Mouse (Mus musculus): ENCODE data around the gene Olfr1393. TPM values are rescaled to one million over a fixed set of nuclear protein-coding genes. Genes with fewer than 3 reads are reported as not detected.
"Not testable (repeated sequence)": the region's sequence is repeated elsewhere in the genome, so short reads cannot be mapped to it uniquely, and the experiment has no call there.

The Olfr1393 gene
- polyA plus RNA-seq, 2 experiments, result 0.03 to 0.05 TPM

- DNase-seq (ENCODE audit: low read depth in 3 of 3, low spot score in 3 of 3) (no peak), ATAC-seq (ENCODE audit: insufficient read depth) (no peak)
- Histone ChIP-seq H3K27me3 (ENCODE audit: control insufficient read depth, insufficient read depth, low read length) (no peaks in the 10 kb centered on the region), H3K36me3 (replicated peaks; ENCODE audit: control insufficient read depth, insufficient read depth, low read depth) (no peaks in the 10 kb centered on the region; the same call in 1 of the 2 replicates), H3K9ac (replicated peaks) (no peak overlapping the region), H3K4me3 (ENCODE audit: insufficient read depth in 1 of 2, low read depth in 2 of 2, low read length in 2 of 2) (no peak overlapping the region), H3K4me2 (ENCODE audit: low read depth) (no peak overlapping the region), H3K9me3 (ENCODE audit: control insufficient read depth, low read length) (no peaks in the 10 kb centered on the region), H3K4me1 (replicated peaks; ENCODE audit: control insufficient read depth in 2 of 2, insufficient read depth in 2 of 2, low read length in 1 of 2) (peaks cover 0 to 8% of the 10 kb centered on the region in 2 experiments; a peak in 2 of 4 replicates), H3K27ac (no peak overlapping the region)
- WGBS (ENCODE audit: insufficient replicate concordance), result 66% methylated on average over 9 of the region's 9 CpGs
- no peak for TF ChIP-seq CTCF (IDR thresholded peaks at IDR 0.05; ENCODE audit: low read depth)
- TF ChIP-seq EP300 (IDR thresholded peaks at IDR 0.05; ENCODE audit: low read depth), result no peak
Observed at GRCm38 (mm10) chr11:49269761-49270160, 8.3 kb upstream of the Olfr1393 start.

DNA sequence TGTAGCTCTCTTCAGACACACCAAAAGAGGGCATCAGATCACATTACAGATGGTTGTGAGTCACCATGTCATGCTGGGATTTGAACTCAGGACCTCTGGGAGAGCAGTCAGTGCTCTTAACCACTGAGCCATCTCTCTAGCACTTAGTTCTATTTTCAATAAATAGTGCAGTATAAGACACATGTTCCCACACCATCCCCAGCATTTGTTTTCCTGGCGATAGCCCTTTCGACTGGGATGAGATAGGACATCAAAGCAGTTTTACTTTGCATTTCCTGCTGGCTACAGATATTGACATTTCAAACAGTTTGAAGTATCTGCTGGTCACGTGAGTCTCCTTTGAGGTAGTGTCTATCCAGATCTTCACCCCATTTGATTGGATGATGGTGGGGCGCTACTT, 7.7 kb upstream of the Olfr1393 start:
- DNase-seq (ENCODE audit: low read depth in 3 of 3, low spot score in 3 of 3), result no peak
- Histone ChIP-seq H3K9me3 (ENCODE audit: control insufficient read depth, low read length) (no peaks in the 10 kb centered on the region), H3K4me2 (ENCODE audit: low read depth) (no peak overlapping the region), H3K4me3 (ENCODE audit: insufficient read depth in 1 of 2, low read depth in 2 of 2, low read length in 2 of 2) (no peak overlapping the region), H3K27ac (no peak overlapping the region), H3K36me3 (replicated peaks; ENCODE audit: control insufficient read depth, insufficient read depth, low read depth) (no peaks in the 10 kb centered on the region), H3K27me3 (ENCODE audit: control insufficient read depth, insufficient read depth, low read length) (no peaks in the 10 kb centered on the region), H3K9ac (replicated peaks) (no peak overlapping the region), H3K4me1 (replicated peaks; ENCODE audit: control insufficient read depth in 2 of 2, insufficient read depth in 2 of 2, low read length in 1 of 2) (peaks cover 0 to 8% of the 10 kb centered on the region in 2 experiments; a peak in 2 of 4 replicates)
- no peak for TF ChIP-seq EP300 (IDR thresholded peaks at IDR 0.05; ENCODE audit: low read depth)
- no peak for TF ChIP-seq CTCF (IDR thresholded peaks at IDR 0.05; ENCODE audit: low read depth)
- WGBS (ENCODE audit: insufficient replicate concordance), result 65% methylated on average over 4 of the region's 4 CpGs
- no peak for ATAC-seq (ENCODE audit: insufficient read depth)

DNA sequence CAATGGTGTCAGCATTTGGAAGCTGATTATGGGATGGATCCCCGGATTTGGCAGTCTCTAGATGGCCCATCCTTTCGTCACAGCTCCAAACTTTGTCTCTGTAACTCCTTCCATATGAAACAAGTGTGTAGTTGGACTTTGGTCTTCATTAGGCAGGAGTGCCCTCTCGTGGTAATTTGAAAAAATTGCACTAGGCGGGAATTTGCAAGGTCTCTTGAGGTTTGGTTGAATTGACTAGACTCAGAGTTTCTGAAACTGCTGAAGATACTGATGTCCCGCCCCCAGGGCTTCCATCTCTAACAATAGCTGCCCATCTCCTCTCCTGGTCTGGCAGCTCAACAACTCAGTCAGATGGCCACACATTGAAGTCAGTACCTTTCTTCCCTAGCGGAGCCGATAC, 6.8 kb upstream of the Olfr1393 start:
- TF ChIP-seq EP300 (IDR thresholded peaks at IDR 0.05; ENCODE audit: low read depth) (no peak), CTCF (IDR thresholded peaks at IDR 0.05; ENCODE audit: low read depth) (peak; percentile 74)
- WGBS (ENCODE audit: insufficient replicate concordance), result 25% methylated on average over 7 of the region's 7 CpGs
- no peak for ATAC-seq (ENCODE audit: insufficient read depth)
- no peaks in the 10 kb centered on the region for H3K9me3 ChIP-seq (ENCODE audit: control insufficient read depth, low read length)
- H3K36me3 ChIP-seq (replicated peaks; ENCODE audit: control insufficient read depth, insufficient read depth, low read depth), result no peaks in the 10 kb centered on the region
- H3K27ac ChIP-seq, result no peak overlapping the region
- no peak overlapping the region for H3K4me3 ChIP-seq (ENCODE audit: insufficient read depth in 1 of 2, low read depth in 2 of 2, low read length in 2 of 2)
- H3K9ac ChIP-seq (replicated peaks), result no peak overlapping the region
- DNase-seq (ENCODE audit: low read depth in 3 of 3, low spot score in 3 of 3), result peak in 1 of 3 experiments; percentile 52
- H3K27me3 ChIP-seq (ENCODE audit: control insufficient read depth, insufficient read depth, low read length), result no peaks in the 10 kb centered on the region
- H3K4me1 ChIP-seq (replicated peaks; ENCODE audit: control insufficient read depth in 2 of 2, insufficient read depth in 2 of 2, low read length in 1 of 2), result peaks cover 0 to 5% of the 10 kb centered on the region in 2 experiments; a peak in 2 of 4 replicates
- H3K4me2 ChIP-seq (ENCODE audit: low read depth), result no peak overlapping the region

GRCm38 (mm10) chr11:49273834-49274519, 4.1 kb upstream of the Olfr1393 start:
- no peak for ATAC-seq (ENCODE audit: insufficient read depth)

DNA sequence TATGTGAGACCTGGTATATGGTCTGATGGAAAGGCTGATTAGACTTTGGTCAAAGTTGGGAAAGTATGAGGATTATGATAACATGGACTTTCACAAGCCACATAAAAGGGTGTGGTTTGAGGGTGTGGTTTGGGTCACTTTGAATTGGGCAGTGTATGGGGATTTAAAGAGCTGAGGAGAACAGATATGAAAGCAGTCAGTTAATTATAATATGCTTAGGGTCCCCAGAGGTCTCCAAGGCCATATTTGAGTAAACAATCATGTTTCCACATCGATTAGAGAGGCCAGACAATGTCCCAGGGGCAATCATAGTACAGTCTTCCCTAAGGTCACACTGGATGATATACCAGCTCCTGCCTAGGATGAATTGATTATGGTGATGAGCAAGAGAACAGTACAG, 6.9 kb downstream of the Olfr1393 start, which contains the start of gene Olfr1392:
Gene Olfr1392, plus strand, starts transcription at position 301 of the 400 bp plus-strand sequence.
- DNase-seq (ENCODE audit: low read depth in 3 of 3, low spot score in 3 of 3); H3K9me3 ChIP-seq (ENCODE audit: control insufficient read depth, low read length); H3K4me1 ChIP-seq (replicated peaks; ENCODE audit: control insufficient read depth in 2 of 2, insufficient read depth in 2 of 2, low read length in 1 of 2); H3K27me3 ChIP-seq (ENCODE audit: control insufficient read depth, insufficient read depth, low read length); ATAC-seq (ENCODE audit: insufficient read depth); H3K4me2 ChIP-seq (ENCODE audit: low read depth); H3K9ac ChIP-seq (replicated peaks); H3K27ac ChIP-seq; H3K4me3 ChIP-seq (ENCODE audit: insufficient read depth in 1 of 2, low read depth in 2 of 2, low read length in 2 of 2); H3K36me3 ChIP-seq (replicated peaks; ENCODE audit: control insufficient read depth, insufficient read depth, low read depth): not testable (repeated sequence)
- 19% methylated on average over 1 of the region's 1 CpGs for WGBS (ENCODE audit: insufficient replicate concordance)

More at GRCm38 (mm10) chr11:49273834-49274519, 4.1 kb upstream of the Olfr1393 start:
- no peaks in the 10 kb centered on the region; a peak in 1 of 4 replicates for H3K4me1 ChIP-seq (replicated peaks; ENCODE audit: control insufficient read depth in 2 of 2, insufficient read depth in 2 of 2, low read length in 1 of 2)
- H3K27me3 ChIP-seq (ENCODE audit: control insufficient read depth, insufficient read depth, low read length), result no peaks in the 10 kb centered on the region
- no peak overlapping the region for H3K4me2 ChIP-seq (ENCODE audit: low read depth)
- no peaks in the 10 kb centered on the region for H3K9me3 ChIP-seq (ENCODE audit: control insufficient read depth, low read length)
- TF ChIP-seq EP300 (IDR thresholded peaks at IDR 0.05; ENCODE audit: low read depth), result no peak
- TF ChIP-seq CTCF (IDR thresholded peaks at IDR 0.05; ENCODE audit: low read depth), result no peak
- no peak overlapping the region for H3K4me3 ChIP-seq (ENCODE audit: insufficient read depth in 1 of 2, low read depth in 2 of 2, low read length in 2 of 2)
- DNase-seq (ENCODE audit: low read depth in 3 of 3, low spot score in 3 of 3), result no peak
- no peak overlapping the region for H3K9ac ChIP-seq (replicated peaks)
- no peaks in the 10 kb centered on the region for H3K36me3 ChIP-seq (replicated peaks; ENCODE audit: control insufficient read depth, insufficient read depth, low read depth)
- WGBS (ENCODE audit: insufficient replicate concordance), result 65% methylated on average over 11 of the region's 11 CpGs
- no peak overlapping the region for H3K27ac ChIP-seq

All from liver, embryonic 14.5 days (tissue).